Mouse (Mus musculus): Measurements from ENCODE around the gene Fbxo21. TPM values are rescaled to one million over a fixed set of nuclear protein-coding genes. Genes with fewer than 3 reads are reported as not detected.

Gene Fbxo21
- polyA plus RNA-seq, 1 experiment from 2014 or later, result 82.9 TPM

GRCm38 (mm10) chr5:117946605-117947004 lies 29.9 kb upstream of the Fbxo21 start:
- H3K9ac ChIP-seq (ENCODE audit: low read depth, low read length), result no peak overlapping the region
- no peaks in the 10 kb centered on the region for H3K4me1 ChIP-seq (ENCODE audit: control insufficient read depth, insufficient read depth, low read length)
- no peak overlapping the region for H3K4me2 ChIP-seq (replicated peaks; ENCODE audit: low read depth, low read length)
- no peaks in the 10 kb centered on the region for H3K36me3 ChIP-seq (ENCODE audit: control insufficient read depth, insufficient read depth, low read length)
- no peak for ATAC-seq (ENCODE audit: low FRiP score, low TSS enrichment)
- no peak overlapping the region for H3K27ac ChIP-seq (ENCODE audit: low read depth, low read length)
- no peaks in the 10 kb centered on the region for H3K27me3 ChIP-seq (ENCODE audit: control insufficient read depth, insufficient read depth, low read length)
- H3K9me3 ChIP-seq (ENCODE audit: control insufficient read depth, low read length), result no peaks in the 10 kb centered on the region
- WGBS, result 28% methylated on average over 4 of the region's 4 CpGs
- no peak overlapping the region for H3K4me3 ChIP-seq (ENCODE audit: low read length)

GRCm38 (mm10) chr5:117949393-117949792 lies 27.1 kb upstream of the Fbxo21 start:
- no peak overlapping the region for H3K27ac ChIP-seq (ENCODE audit: low read depth, low read length)
- 83% methylated on average over 10 of the region's 10 CpGs for WGBS
- H3K27me3 ChIP-seq (ENCODE audit: control insufficient read depth, insufficient read depth, low read length), result no peaks in the 10 kb centered on the region
- H3K4me3 ChIP-seq (ENCODE audit: low read length), result no peak overlapping the region
- no peak overlapping the region for H3K9ac ChIP-seq (ENCODE audit: low read depth, low read length)
- no peaks in the 10 kb centered on the region for H3K36me3 ChIP-seq (ENCODE audit: control insufficient read depth, insufficient read depth, low read length)
- no peaks in the 10 kb centered on the region for H3K9me3 ChIP-seq (ENCODE audit: control insufficient read depth, low read length)
- H3K4me2 ChIP-seq (replicated peaks; ENCODE audit: low read depth, low read length), result no peak overlapping the region
- H3K4me1 ChIP-seq (ENCODE audit: control insufficient read depth, insufficient read depth, low read length), result no peaks in the 10 kb centered on the region
- no peak for ATAC-seq (ENCODE audit: low FRiP score, low TSS enrichment)

GRCm38 (mm10) chr5:117953893-117954292 lies 22.6 kb upstream of the Fbxo21 start:
- H3K27ac ChIP-seq (ENCODE audit: low read depth, low read length), result no peak overlapping the region
- ATAC-seq (ENCODE audit: low FRiP score, low TSS enrichment), result no peak
- H3K27me3 ChIP-seq (ENCODE audit: control insufficient read depth, insufficient read depth, low read length), result no peaks in the 10 kb centered on the region
- H3K9me3 ChIP-seq (ENCODE audit: control insufficient read depth, low read length), result no peaks in the 10 kb centered on the region
- WGBS, result 83% methylated on average over 12 of the region's 12 CpGs
- no peaks in the 10 kb centered on the region for H3K36me3 ChIP-seq (ENCODE audit: control insufficient read depth, insufficient read depth, low read length)
- H3K9ac ChIP-seq (ENCODE audit: low read depth, low read length), result no peak overlapping the region
- H3K4me2 ChIP-seq (replicated peaks; ENCODE audit: low read depth, low read length), result no peak overlapping the region
- H3K4me3 ChIP-seq (ENCODE audit: low read length), result no peak overlapping the region
- H3K4me1 ChIP-seq (ENCODE audit: control insufficient read depth, insufficient read depth, low read length), result 0 out of 2 replicates have a peak, but pooled peaks cover 3% of the 10 kb centered on the region

GRCm38 (mm10) chr5:117954429-117954828 lies 22.1 kb upstream of the Fbxo21 start:
- Histone ChIP-seq H3K9ac (ENCODE audit: low read depth, low read length) (no peak overlapping the region), H3K27ac (ENCODE audit: low read depth, low read length) (no peak overlapping the region), H3K4me1 (ENCODE audit: control insufficient read depth, insufficient read depth, low read length) (0 out of 2 replicates have a peak, but pooled peaks cover 3% of the 10 kb centered on the region), H3K4me2 (replicated peaks; ENCODE audit: low read depth, low read length) (no peak overlapping the region), H3K36me3 (ENCODE audit: control insufficient read depth, insufficient read depth, low read length) (no peaks in the 10 kb centered on the region), H3K27me3 (ENCODE audit: control insufficient read depth, insufficient read depth, low read length) (no peaks in the 10 kb centered on the region), H3K9me3 (ENCODE audit: control insufficient read depth, low read length) (no peaks in the 10 kb centered on the region), H3K4me3 (ENCODE audit: low read length) (no peak overlapping the region)
- 73% methylated on average over 1 of the region's 1 CpGs for WGBS
- no peak for ATAC-seq (ENCODE audit: low FRiP score, low TSS enrichment)

- H3K36me3 ChIP-seq (ENCODE audit: control insufficient read depth, insufficient read depth, low read length), result no peaks in the 10 kb centered on the region
- ATAC-seq (ENCODE audit: low FRiP score, low TSS enrichment), result no peak
- 25% methylated on average over 10 of the region's 10 CpGs for WGBS
Measured at GRCm38 (mm10) chr5:117955675-117956420, 20.7 kb upstream of the Fbxo21 start.

GRCm38 (mm10) chr5:117964750-117965149 lies 11.8 kb upstream of the Fbxo21 start:
- ATAC-seq (ENCODE audit: low FRiP score, low TSS enrichment), result no peak
- no peak overlapping the region for H3K4me2 ChIP-seq (replicated peaks; ENCODE audit: low read depth, low read length)
- no peaks in the 10 kb centered on the region for H3K27me3 ChIP-seq (ENCODE audit: control insufficient read depth, insufficient read depth, low read length)
- peaks cover 19% of the 10 kb centered on the region; the same call in 1 of the 2 replicates for H3K4me1 ChIP-seq (ENCODE audit: control insufficient read depth, insufficient read depth, low read length)
- no peaks in the 10 kb centered on the region for H3K9me3 ChIP-seq (ENCODE audit: control insufficient read depth, low read length)
- 33% methylated on average over 9 of the region's 9 CpGs for WGBS
- H3K36me3 ChIP-seq (ENCODE audit: control insufficient read depth, insufficient read depth, low read length), result no peaks in the 10 kb centered on the region
- H3K4me3 ChIP-seq (ENCODE audit: low read length), result no peak overlapping the region
- no peak overlapping the region for H3K27ac ChIP-seq (ENCODE audit: low read depth, low read length)
- H3K9ac ChIP-seq (ENCODE audit: low read depth, low read length), result no peak overlapping the region

More at GRCm38 (mm10) chr5:117955675-117956420, 20.7 kb upstream of the Fbxo21 start:
- Histone ChIP-seq H3K27me3 (ENCODE audit: control insufficient read depth, insufficient read depth, low read length) (no peaks in the 10 kb centered on the region), H3K9me3 (ENCODE audit: control insufficient read depth, low read length) (no peaks in the 10 kb centered on the region), H3K4me2 (replicated peaks; ENCODE audit: low read depth, low read length) (no peak overlapping the region), H3K9ac (ENCODE audit: low read depth, low read length) (no peak overlapping the region), H3K27ac (ENCODE audit: low read depth, low read length) (no peak overlapping the region), H3K4me3 (ENCODE audit: low read length) (no peak overlapping the region), H3K4me1 (ENCODE audit: control insufficient read depth, insufficient read depth, low read length) (0 out of 2 replicates have a peak, but pooled peaks cover 3% of the 10 kb centered on the region)

GRCm38 (mm10) chr5:117966956-117967355 lies 9.6 kb upstream of the Fbxo21 start:
- Histone ChIP-seq H3K4me2 (replicated peaks; ENCODE audit: low read depth, low read length) (no peak overlapping the region), H3K36me3 (ENCODE audit: control insufficient read depth, insufficient read depth, low read length) (no peaks in the 10 kb centered on the region), H3K9ac (ENCODE audit: low read depth, low read length) (no peak overlapping the region), H3K4me1 (ENCODE audit: control insufficient read depth, insufficient read depth, low read length) (peaks cover 19% of the 10 kb centered on the region; the same call in 1 of the 2 replicates), H3K27ac (ENCODE audit: low read depth, low read length) (peak overlapping the region; percentile 39; the same call in 1 of the 2 replicates), H3K4me3 (ENCODE audit: low read length) (no peak overlapping the region), H3K27me3 (ENCODE audit: control insufficient read depth, insufficient read depth, low read length) (no peaks in the 10 kb centered on the region), H3K9me3 (ENCODE audit: control insufficient read depth, low read length) (no peaks in the 10 kb centered on the region)
- ATAC-seq (ENCODE audit: low FRiP score, low TSS enrichment), result no peak
- WGBS, result 47% methylated on average over 9 of the region's 9 CpGs

- Histone ChIP-seq H3K27me3 (ENCODE audit: control insufficient read depth, insufficient read depth, low read length) (no peaks in the 10 kb centered on the region), H3K9me3 (ENCODE audit: control insufficient read depth, low read length) (no peaks in the 10 kb centered on the region), H3K27ac (ENCODE audit: low read depth, low read length) (no peak overlapping the region), H3K9ac (ENCODE audit: low read depth, low read length) (no peak overlapping the region), H3K4me1 (ENCODE audit: control insufficient read depth, insufficient read depth, low read length) (peaks cover 19% of the 10 kb centered on the region; the same call in 1 of the 2 replicates), H3K4me3 (ENCODE audit: low read length) (no peak overlapping the region), H3K4me2 (replicated peaks; ENCODE audit: low read depth, low read length) (no peak overlapping the region), H3K36me3 (ENCODE audit: control insufficient read depth, insufficient read depth, low read length) (no peaks in the 10 kb centered on the region)
- ATAC-seq (ENCODE audit: low FRiP score, low TSS enrichment), result peak; percentile 77
- WGBS, result 31% methylated on average over 4 of the region's 4 CpGs
Measured at GRCm38 (mm10) chr5:117967659-117968069, 8.9 kb upstream of the Fbxo21 start.

GRCm38 (mm10) chr5:117969681-117970427 lies 6.7 kb upstream of the Fbxo21 start:
- ATAC-seq (ENCODE audit: low FRiP score, low TSS enrichment), result no peak
- Histone ChIP-seq H3K9ac (ENCODE audit: low read depth, low read length) (no peak overlapping the region), H3K9me3 (ENCODE audit: control insufficient read depth, low read length) (no peaks in the 10 kb centered on the region), H3K4me3 (ENCODE audit: low read length) (no peak overlapping the region), H3K4me2 (replicated peaks; ENCODE audit: low read depth, low read length) (no peak overlapping the region), H3K27ac (ENCODE audit: low read depth, low read length) (no peak overlapping the region), H3K4me1 (ENCODE audit: control insufficient read depth, insufficient read depth, low read length) (peaks cover 11% of the 10 kb centered on the region; the same call in 1 of the 2 replicates), H3K36me3 (ENCODE audit: control insufficient read depth, insufficient read depth, low read length) (no peaks in the 10 kb centered on the region), H3K27me3 (ENCODE audit: control insufficient read depth, insufficient read depth, low read length) (no peaks in the 10 kb centered on the region)
- 87% methylated on average over 10 of the region's 10 CpGs for WGBS
